Mouse (Mus musculus) forebrain, embryonic 14.5 days (tissue): Measurements from ENCODE around the gene Pnpla2. TPM values are rescaled to one million over a fixed set of nuclear protein-coding genes. Genes with fewer than 3 reads are reported as not detected.

Experiments
- ATAC-seq: fragments of 200-750 bp; cut with Nextera tagmentation; 2 replicates; pipeline ENCODE4 v1.8.0; 2017; ENCODE audit warnings: mild to moderate bottlenecking, moderate library complexity
- DNase-seq: peaks from one replicate; pipeline ENCODE4 v3.0.0-alpha.2; 2015; ENCODE audit warnings: low spot score
- H3K27ac ChIP-seq: fragments of 300-500 bp; sonication (generic); 2 replicates; pipeline ENCODE4 v1.5.1; 2014; ENCODE audit warnings: low read depth, mild to moderate bottlenecking, control low read depth, low read length, moderate library complexity
- H3K27me3 ChIP-seq: fragments of 300-500 bp; sonication (generic); replicated peaks from 2 replicates; pipeline ENCODE4 v1.6.1; 2014; ENCODE audit warnings: low read length, control low read depth, mixed read lengths; ENCODE audit not compliant: control insufficient read depth, insufficient read depth
- H3K36me3 ChIP-seq: fragments of 300-500 bp; sonication (generic); 2 replicates; pipeline ENCODE4 v1.6.1; 2014; ENCODE audit warnings: low read length, control low read depth; ENCODE audit not compliant: control insufficient read depth, insufficient read depth
- H3K4me1 ChIP-seq: fragments of 300-500 bp; sonication (generic); 2 replicates; pipeline ENCODE4 v1.6.1; 2014; ENCODE audit warnings: antibody characterized with exemption, low read length, control low read depth; ENCODE audit not compliant: control insufficient read depth, insufficient read depth
- H3K4me2 ChIP-seq: fragments of 300-500 bp; sonication (generic); 2 replicates; pipeline ENCODE4 v1.6.1; 2014; ENCODE audit warnings: mild to moderate bottlenecking, control low read depth, low read length
- H3K4me3 ChIP-seq: fragments of 300-500 bp; sonication (generic); 2 replicates; pipeline ENCODE4 v1.5.1; 2014; ENCODE audit warnings: low read depth, low read length, control low read depth
- H3K9ac ChIP-seq: fragments of 300-500 bp; sonication (generic); 2 replicates; pipeline ENCODE4 v1.6.1; 2014; ENCODE audit warnings: mild to moderate bottlenecking, low read length, control low read depth, moderate library complexity
- H3K9me3 ChIP-seq: fragments of 300-500 bp; sonication (generic); replicated peaks from 2 replicates; pipeline ENCODE4 v1.6.1; 2016; ENCODE audit warnings: low read length, control low read depth, mixed read lengths; ENCODE audit not compliant: control insufficient read depth
- WGBS: fragments of 180-500 bp; shearing (Covaris S2); extraction: QIAGEN DNeasy Blood & Tissue Kit; methylation state at CpG from one replicate; pipeline ENCODE4 v1.1.7; 2014; 5-methylcytosine and 5-hydroxymethylcytosine counted together
- polyA plus RNA-seq: library from polyadenylated mRNA; unstranded; fragments of >200 nt; fragmentation: Nextera tagmentation; extraction: Ambion mirVana; gene quantifications from 2 replicates; pipeline ENCODE4 v1.2.1, GENCODE M21; 2014

The Pnpla2 gene
- polyA plus RNA-seq, 1 experiment from 2014 or later = 16.3 TPM

DNA sequence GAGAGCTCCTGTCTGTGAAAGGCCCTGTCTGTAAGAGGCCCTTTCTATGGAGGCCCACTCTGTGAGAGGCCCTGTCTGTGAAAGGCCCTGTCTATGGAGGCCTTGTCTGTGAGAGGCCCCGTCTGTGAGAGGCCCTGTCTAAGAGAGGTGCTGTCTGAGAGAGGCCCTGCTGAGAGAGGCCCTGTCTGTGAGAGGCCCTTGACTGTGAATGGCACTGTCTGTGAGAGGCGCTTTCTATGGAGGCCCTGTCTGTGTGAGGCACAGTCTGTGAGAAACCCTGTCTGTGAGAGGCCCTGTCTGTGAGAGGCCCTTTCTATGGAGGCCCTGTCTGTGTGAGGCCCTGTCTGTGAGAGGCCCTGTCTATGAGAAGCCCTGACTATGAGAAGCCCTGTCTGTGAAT is 51.3 kb downstream of the Pnpla2 start:
- no peak overlapping the region for H3K9ac ChIP-seq
- no peaks in the 10 kb centered on the region for H3K9me3 ChIP-seq
- H3K4me1 ChIP-seq = no peaks in the 10 kb centered on the region
- no peak overlapping the region for H3K27ac ChIP-seq
- no peaks in the 10 kb centered on the region for H3K27me3 ChIP-seq
- DNase-seq (no peak), ATAC-seq (no peak)
- 57% methylated on average over 2 of the region's 2 CpGs for WGBS
- H3K36me3 ChIP-seq = peaks cover 6% of the 10 kb centered on the region; the same call in 1 of the 2 replicates
- no peak overlapping the region for H3K4me2 ChIP-seq
- H3K4me3 ChIP-seq = no peak overlapping the region

- Histone ChIP-seq H3K4me1 (no peaks in the 10 kb centered on the region), H3K27me3 (no peaks in the 10 kb centered on the region), H3K9ac (no peak overlapping the region), H3K36me3 (0 out of 2 replicates have a peak, but pooled peaks cover 8% of the 10 kb centered on the region), H3K4me3 (no peak overlapping the region), H3K4me2 (no peak overlapping the region), H3K9me3 (no peaks in the 10 kb centered on the region), H3K27ac (no peak overlapping the region)
- ATAC-seq = no peak
- no peak for DNase-seq
Observed at GRCm38 (mm10) chr7:141508160-141508559, 53.2 kb downstream of the Pnpla2 start.

DNA sequence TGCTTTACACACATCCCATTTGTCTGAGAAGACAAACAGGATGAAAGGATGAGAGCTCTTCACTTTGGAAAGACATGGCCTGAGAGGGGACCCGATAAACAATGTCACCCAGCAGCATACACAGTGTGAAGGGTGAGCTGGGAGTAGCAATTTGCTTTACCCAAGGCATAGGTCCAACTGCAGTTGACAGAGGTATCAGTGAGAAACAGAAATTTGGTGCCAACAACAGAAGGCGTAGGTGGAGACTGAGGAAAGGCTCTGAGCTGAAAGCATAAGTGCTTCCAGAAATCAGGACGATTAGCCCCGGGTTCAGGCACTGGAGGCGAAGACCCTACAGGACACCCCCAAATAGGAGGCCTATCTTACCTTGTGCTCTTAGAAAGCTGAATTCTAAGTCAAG is 55.2 kb downstream of the Pnpla2 start:
- DNase-seq = no peak
- H3K36me3 ChIP-seq = peaks cover 13% of the 10 kb centered on the region
- WGBS = 91% methylated on average over 5 of the region's 5 CpGs

More for the DNA sequence above, 55.2 kb downstream of the Pnpla2 start:
- Histone ChIP-seq H3K4me1 (no peaks in the 10 kb centered on the region), H3K9ac (no peak overlapping the region), H3K9me3 (no peaks in the 10 kb centered on the region), H3K27ac (no peak overlapping the region), H3K4me3 (no peak overlapping the region), H3K4me2 (no peak overlapping the region), H3K27me3 (no peaks in the 10 kb centered on the region)
- ATAC-seq = no peak

Other genes with a start within 250 kb of the Pnpla2 start
- gene Lmntd2, start 241.1 kb upstream of the Pnpla2 start, polyA plus RNA-seq = 0.94 and 0.95 TPM in 2 replicates
- 23.7 and 23.8 TPM in 2 replicates for gene Rassf7, start 239.3 kb upstream of the Pnpla2 start, polyA plus RNA-seq
- gene Phrf1, start 226.4 kb upstream of the Pnpla2 start, polyA plus RNA-seq = 64.2 and 78.8 TPM in 2 replicates
- gene Irf7, start 188.7 kb upstream of the Pnpla2 start, polyA plus RNA-seq = 0.97 and 1.0 TPM in 2 replicates
- gene Cdhr5, start 178.4 kb upstream of the Pnpla2 start, polyA plus RNA-seq = not detected in 2 replicates
- gene Sct, start 176.1 kb upstream of the Pnpla2 start, polyA plus RNA-seq = 1.5 and 2.6 TPM in 2 replicates
- 0.37 and 0.68 TPM in 2 replicates for gene Drd4, start 163.2 kb upstream of the Pnpla2 start, polyA plus RNA-seq
- 118 and 143 TPM in 2 replicates for gene Deaf1, start 127.5 kb upstream of the Pnpla2 start, polyA plus RNA-seq
- gene Tmem80, start 127.5 kb upstream of the Pnpla2 start, polyA plus RNA-seq = 39.1 and 41.0 TPM in 2 replicates
- 0.25 and 0.67 TPM in 2 replicates for gene Eps8l2, start 116.3 kb upstream of the Pnpla2 start, polyA plus RNA-seq
- gene Taldo1, start 63.0 kb upstream of the Pnpla2 start, polyA plus RNA-seq = 418 and 419 TPM in 2 replicates
- gene Gatd1, start 41.1 kb upstream of the Pnpla2 start, polyA plus RNA-seq = 41.7 and 43.4 TPM in 2 replicates
- gene Cend1, start 25.7 kb upstream of the Pnpla2 start, polyA plus RNA-seq = 21.3 and 25.1 TPM in 2 replicates
- 56.0 and 81.6 TPM in 2 replicates for gene Slc25a22, start 17.3 kb upstream of the Pnpla2 start, polyA plus RNA-seq
- 5.4 and 5.6 TPM in 2 replicates for gene Pidd1, start 11.2 kb upstream of the Pnpla2 start, polyA plus RNA-seq
- gene Rplp2, start 7.8 kb upstream of the Pnpla2 start, polyA plus RNA-seq = 740 and 845 TPM in 2 replicates
- gene Cracr2b, start 5.9 kb downstream of the Pnpla2 start, polyA plus RNA-seq = 3.0 and 4.3 TPM in 2 replicates
- gene Cd151, start 12.2 kb downstream of the Pnpla2 start, polyA plus RNA-seq = 56.8 and 60.4 TPM in 2 replicates
- 72.2 and 79.3 TPM in 2 replicates for gene Polr2l, start 19.9 kb downstream of the Pnpla2 start, polyA plus RNA-seq
- 29.9 and 30.9 TPM in 2 replicates for gene Tspan4, start 20.0 kb downstream of the Pnpla2 start, polyA plus RNA-seq
- 32.7 and 37.1 TPM in 2 replicates for gene Chid1, start 84.7 kb downstream of the Pnpla2 start, polyA plus RNA-seq
- gene Ap2a2, start 107.0 kb downstream of the Pnpla2 start, polyA plus RNA-seq = 72.4 and 83.6 TPM in 2 replicates
- 0.09 and 0.16 TPM in 2 replicates for gene Muc6, start 200.1 kb downstream of the Pnpla2 start, polyA plus RNA-seq
- gene Muc2, start 235.1 kb downstream of the Pnpla2 start, polyA plus RNA-seq = not detected in 2 replicates